Mouse (Mus musculus) olfactory bulb, adult 2 months (tissue): Measurements from ENCODE around the gene Pik3c2g. TPM values are rescaled to one million over a fixed set of nuclear protein-coding genes. Genes with fewer than 3 reads are reported as not detected.

ENCODE experiments used
- H3K27ac ChIP-seq: fragments of 200-500 bp; 2 replicates; pipeline ENCODE4 v1.5.1; 2012; ENCODE audit warnings: low read depth, low read length; ENCODE audit not compliant: insufficient read depth
- H3K4me1 ChIP-seq: fragments of 200-500 bp; 2 replicates; pipeline ENCODE4 v1.6.1; 2012; ENCODE audit warnings: low read length; ENCODE audit not compliant: control insufficient read depth, insufficient read depth
- H3K4me3 ChIP-seq: fragments of 200-500 bp; 2 replicates; pipeline ENCODE4 v1.5.1; 2012; ENCODE audit warnings: mild to moderate bottlenecking, low read depth, low read length, moderate library complexity; ENCODE audit not compliant: insufficient read depth
- CTCF ChIP-seq: fragments of 200-500 bp; IDR thresholded peaks from 2 replicates; pipeline ENCODE4 v1.5.1; 2012; ENCODE audit warnings: low read depth, mild to moderate bottlenecking, low read length, moderate library complexity; ENCODE audit not compliant: insufficient read depth
- POLR2A ChIP-seq: fragments of 200-500 bp; IDR thresholded peaks from 2 replicates; pipeline ENCODE4 v1.6.1; 2012; ENCODE audit warnings: mild to moderate bottlenecking, low read depth, low read length, moderate library complexity; ENCODE audit not compliant: insufficient read depth
- WGBS: fragments of 180-500 bp; shearing (Covaris S2); methylation state at CpG from one replicate; pipeline ENCODE4 v1.1.7; 2018; 5-methylcytosine and 5-hydroxymethylcytosine counted together
- polyA plus RNA-seq: library from polyadenylated mRNA; stranded (reverse); fragments of >200 nt; gene quantifications from 2 replicates; pipeline ENCODE4 v1.2.4, GENCODE M21; 2012; ENCODE audit warnings: low replicate concordance; ENCODE audit not compliant: missing spikeins, insufficient read depth, insufficient read length

The Pik3c2g gene
- polyA plus RNA-seq, 1 experiment, result not detected

GRCm38 (mm10) chr6:139849931-139850330 is 262.9 kb downstream of the Pik3c2g start:
- TF ChIP-seq CTCF (no peak), POLR2A (no peak)
- no peaks in the 10 kb centered on the region for H3K4me1 ChIP-seq
- H3K27ac ChIP-seq, result no peak overlapping the region
- H3K4me3 ChIP-seq, result no peak overlapping the region
- 88% methylated on average over 3 of the region's 3 CpGs for WGBS

- H3K4me3 ChIP-seq, result no peak overlapping the region
- no peak overlapping the region for H3K27ac ChIP-seq
- 93% methylated on average over 21 of the region's 21 CpGs for WGBS
- H3K4me1 ChIP-seq, result no peaks in the 10 kb centered on the region
- TF ChIP-seq POLR2A, result no peak
- TF ChIP-seq CTCF, result no peak
Measured at GRCm38 (mm10) chr6:139851705-139852603, 264.9 kb downstream of the Pik3c2g start.

GRCm38 (mm10) chr6:139852836-139853235 is 265.8 kb downstream of the Pik3c2g start:
- TF ChIP-seq POLR2A, result no peak
- no peak for TF ChIP-seq CTCF
- Histone ChIP-seq H3K4me3 (no peak overlapping the region), H3K4me1 (no peaks in the 10 kb centered on the region), H3K27ac (no peak overlapping the region)
- WGBS, result 64% methylated on average over 3 of the region's 3 CpGs

GRCm38 (mm10) chr6:139860141-139860540 is 273.1 kb downstream of the Pik3c2g start:
- no peaks in the 10 kb centered on the region for H3K4me1 ChIP-seq
- TF ChIP-seq POLR2A (no peak), CTCF (no peak)
- WGBS, result 94% methylated on average over 3 of the region's 3 CpGs
- H3K4me3 ChIP-seq, result no peak overlapping the region
- no peak overlapping the region for H3K27ac ChIP-seq

- no peak overlapping the region for H3K27ac ChIP-seq
- TF ChIP-seq POLR2A (no peak), CTCF (no peak)
- no peaks in the 10 kb centered on the region for H3K4me1 ChIP-seq
- WGBS, result 93% methylated on average over 2 of the region's 2 CpGs
- no peak overlapping the region for H3K4me3 ChIP-seq
Measured at GRCm38 (mm10) chr6:139861534-139861933, 274.5 kb downstream of the Pik3c2g start.

GRCm38 (mm10) chr6:139865059-139865673 is 278.1 kb downstream of the Pik3c2g start:
- no peaks in the 10 kb centered on the region for H3K4me1 ChIP-seq
- WGBS, result 73% methylated on average over 18 of the region's 18 CpGs
- H3K4me3 ChIP-seq, result no peak overlapping the region
- no peak for TF ChIP-seq CTCF
- no peak for TF ChIP-seq POLR2A
- no peak overlapping the region for H3K27ac ChIP-seq

- H3K4me1 ChIP-seq, result peaks cover 2% of the 10 kb centered on the region; the same call in 1 of the 2 replicates
- TF ChIP-seq CTCF, result no peak
- TF ChIP-seq POLR2A, result no peak
- no peak overlapping the region for H3K4me3 ChIP-seq
- no peak overlapping the region for H3K27ac ChIP-seq
- WGBS, result 41% methylated on average over 3 of the region's 3 CpGs
Measured at GRCm38 (mm10) chr6:139874418-139875176, 287.6 kb downstream of the Pik3c2g start.

GRCm38 (mm10) chr6:139876691-139877090 is 289.7 kb downstream of the Pik3c2g start:
- H3K27ac ChIP-seq, result no peak overlapping the region
- TF ChIP-seq CTCF, result no peak
- no peak for TF ChIP-seq POLR2A
- H3K4me3 ChIP-seq, result no peak overlapping the region
- H3K4me1 ChIP-seq, result peaks cover 2% of the 10 kb centered on the region; the same call in 1 of the 2 replicates
- whole genome bisulfite sequencing, result 98% methylated on average over 1 of the region's 1 CpGs
